Mouse (Mus musculus) liver, adult 2 months (tissue): Measurements from ENCODE around the gene Psg16. TPM values are rescaled to one million over a fixed set of nuclear protein-coding genes. Genes with fewer than 3 reads are reported as not detected.

Experiments used
- DNase-seq: peaks from one replicate; pipeline ENCODE4 v3.0.0-alpha.2; 2011; ENCODE audit warnings: low read depth, low spot score; ENCODE audit errors: extremely low read depth
- H3K27ac ChIP-seq: fragments of 200-500 bp; replicated peaks from 2 replicates; pipeline ENCODE4 v1.5.1; 2012; ENCODE audit warnings: low read depth, mild to moderate bottlenecking, control low read depth, inconsistent platforms, low read length; ENCODE audit not compliant: insufficient read depth
- H3K27me3 ChIP-seq: fragments of 200-500 bp; 2 replicates; pipeline ENCODE4 v1.6.1; 2012; ENCODE audit warnings: mild to moderate bottlenecking, moderate library complexity, low read length, inconsistent platforms; ENCODE audit not compliant: control insufficient read depth, insufficient read depth
- H3K36me3 ChIP-seq: fragments of 200-500 bp; 2 replicates; pipeline ENCODE4 v1.6.1; 2012; ENCODE audit warnings: low read length, inconsistent platforms; ENCODE audit not compliant: control insufficient read depth, insufficient read depth
- H3K4me1 ChIP-seq: fragments of 200-500 bp; 2 replicates; pipeline ENCODE4 v1.6.1; 2011; ENCODE audit warnings: low read length; ENCODE audit not compliant: control insufficient read depth, insufficient read depth
- H3K4me3 ChIP-seq: fragments of 200-500 bp; 2 replicates; pipeline ENCODE4 v1.5.1; 2011; ENCODE audit warnings: low read depth, mild to moderate bottlenecking, control low read depth, low read length, moderate library complexity; ENCODE audit not compliant: insufficient read depth
- H3K79me2 ChIP-seq: fragments of 200-500 bp; 2 replicates; pipeline ENCODE4 v1.6.1; 2012; ENCODE audit warnings: inconsistent platforms, mild to moderate bottlenecking, low read length, moderate library complexity; ENCODE audit not compliant: control insufficient read depth, insufficient read depth
- H3K9ac ChIP-seq: fragments of 200-500 bp; 2 replicates; pipeline ENCODE4 v1.6.1; 2012; ENCODE audit warnings: low read depth, mild to moderate bottlenecking, control low read depth, inconsistent platforms, low read length
- CTCF ChIP-seq: fragments of 200-500 bp; IDR thresholded peaks from 2 replicates; pipeline ENCODE4 v1.5.1; 2011; ENCODE audit warnings: low read depth, low read length, control low read depth
- POLR2A ChIP-seq: fragments of 200-500 bp; IDR thresholded peaks from 2 replicates; pipeline ENCODE4 v1.6.1; 2011; ENCODE audit warnings: low read length, control low read depth; ENCODE audit not compliant: insufficient read depth; ENCODE audit errors: extremely low read depth
- WGBS: fragments of 180-500 bp; shearing (Covaris S2); methylation state at CpG from one replicate; pipeline ENCODE4 v1.1.7; 2018; 5-methylcytosine and 5-hydroxymethylcytosine counted together
- polyA plus RNA-seq: library from polyadenylated mRNA; depleted of rRNA; stranded (reverse); fragments of >200 nt; gene quantifications from 2 replicates; pipeline ENCODE4 v1.2.3, GENCODE M21; 2012
- total RNA-seq: library from RNA; depleted of rRNA; stranded (reverse); fragments of >200 nt; gene quantifications from 2 replicates; pipeline ENCODE4 v1.2.3, GENCODE M21; 2014

Psg16 gene
- total and polyA plus RNA-seq, 2 experiments, result not detected

DNA sequence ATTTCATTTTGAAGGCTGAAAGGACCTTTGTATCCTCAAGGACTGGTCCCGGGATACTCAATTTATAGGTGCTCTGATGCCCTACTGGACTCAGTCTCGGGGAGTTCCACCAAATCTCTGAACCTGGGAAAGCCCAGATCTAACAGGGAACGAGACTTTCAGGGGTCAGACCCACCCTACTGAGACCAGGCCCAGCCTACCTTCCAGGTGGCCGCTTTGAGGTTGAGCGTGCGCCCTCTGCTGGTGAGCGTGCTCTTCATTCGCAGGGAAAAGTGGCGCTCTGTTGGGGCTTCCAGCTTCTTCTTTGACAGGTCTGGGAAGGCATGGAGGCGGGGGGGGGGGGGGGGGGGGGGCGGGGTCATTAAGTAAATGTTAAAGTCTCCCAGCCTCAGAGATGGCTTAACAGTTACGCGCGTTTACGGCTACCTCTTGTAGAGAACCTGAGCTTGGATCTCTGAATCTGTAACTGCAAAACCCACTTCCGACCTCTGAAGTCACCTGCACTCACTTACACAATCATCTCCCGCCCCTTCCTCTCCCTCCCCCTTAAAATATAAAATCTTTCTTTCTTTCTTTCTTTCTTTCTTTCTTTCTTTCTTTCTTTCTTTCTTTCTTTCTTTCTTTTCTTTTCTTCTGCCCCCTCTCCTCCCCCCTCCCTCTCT, 22.8 kb upstream of the Psg16 start:
- 16% methylated on average over 15 of the region's 17 CpGs for WGBS
- no peak overlapping the region for H3K4me3 ChIP-seq
- 0 out of 2 replicates have a peak, but pooled peaks cover 3% of the 10 kb centered on the region for H3K27me3 ChIP-seq
- no peak overlapping the region for H3K9ac ChIP-seq
- H3K36me3 ChIP-seq, result no peaks in the 10 kb centered on the region
- peak; percentile 46 for DNase-seq
- no peaks in the 10 kb centered on the region for H3K4me1 ChIP-seq
- no peak overlapping the region for H3K27ac ChIP-seq
- TF ChIP-seq POLR2A (no peak), CTCF (peak; percentile 94)
- no peaks in the 10 kb centered on the region for H3K79me2 ChIP-seq

DNA sequence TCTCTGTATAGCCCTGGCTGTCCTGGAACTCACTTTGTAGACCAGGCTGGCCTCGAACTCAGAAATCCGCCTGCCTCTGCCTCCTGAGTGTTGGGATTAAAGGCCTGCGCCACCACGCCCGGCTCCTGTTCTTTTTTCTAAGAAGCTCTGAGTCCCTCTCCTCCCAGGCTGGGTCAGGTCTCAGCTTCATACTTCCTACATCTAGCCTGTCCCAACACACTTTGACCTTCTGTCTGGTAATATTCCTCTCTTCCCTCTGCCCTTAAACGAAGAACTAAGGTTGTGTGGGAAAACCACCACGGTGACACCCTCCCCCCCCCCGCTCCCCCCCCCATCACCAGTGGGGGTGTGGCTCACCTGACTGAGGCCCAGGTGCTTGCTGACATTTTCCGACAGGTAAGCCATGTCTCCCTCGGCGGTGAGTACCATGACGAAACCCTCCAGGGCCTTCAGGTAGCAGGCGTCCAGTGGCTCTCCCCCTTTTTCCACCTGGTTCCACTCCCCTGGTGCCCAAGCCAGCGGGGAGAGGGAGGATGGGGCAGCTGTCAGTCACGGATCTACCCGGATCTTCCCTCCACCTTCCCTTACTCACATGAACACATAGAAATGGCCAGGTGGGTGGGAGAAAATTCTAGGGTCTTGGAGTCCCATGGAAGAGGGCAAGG, 19.4 kb upstream of the Psg16 start:
- Histone ChIP-seq H3K27ac (no peak overlapping the region), H3K4me3 (no peak overlapping the region), H3K79me2 (no peaks in the 10 kb centered on the region), H3K27me3 (0 out of 2 replicates have a peak, but pooled peaks cover 5% of the 10 kb centered on the region), H3K9ac (no peak overlapping the region), H3K36me3 (no peaks in the 10 kb centered on the region), H3K4me1 (0 out of 2 replicates have a peak, but pooled peaks cover 2% of the 10 kb centered on the region)
- DNase-seq, result no peak
- no peak for TF ChIP-seq CTCF
- TF ChIP-seq POLR2A, result no peak
- WGBS, result 95% methylated on average over 16 of the region's 16 CpGs

DNA sequence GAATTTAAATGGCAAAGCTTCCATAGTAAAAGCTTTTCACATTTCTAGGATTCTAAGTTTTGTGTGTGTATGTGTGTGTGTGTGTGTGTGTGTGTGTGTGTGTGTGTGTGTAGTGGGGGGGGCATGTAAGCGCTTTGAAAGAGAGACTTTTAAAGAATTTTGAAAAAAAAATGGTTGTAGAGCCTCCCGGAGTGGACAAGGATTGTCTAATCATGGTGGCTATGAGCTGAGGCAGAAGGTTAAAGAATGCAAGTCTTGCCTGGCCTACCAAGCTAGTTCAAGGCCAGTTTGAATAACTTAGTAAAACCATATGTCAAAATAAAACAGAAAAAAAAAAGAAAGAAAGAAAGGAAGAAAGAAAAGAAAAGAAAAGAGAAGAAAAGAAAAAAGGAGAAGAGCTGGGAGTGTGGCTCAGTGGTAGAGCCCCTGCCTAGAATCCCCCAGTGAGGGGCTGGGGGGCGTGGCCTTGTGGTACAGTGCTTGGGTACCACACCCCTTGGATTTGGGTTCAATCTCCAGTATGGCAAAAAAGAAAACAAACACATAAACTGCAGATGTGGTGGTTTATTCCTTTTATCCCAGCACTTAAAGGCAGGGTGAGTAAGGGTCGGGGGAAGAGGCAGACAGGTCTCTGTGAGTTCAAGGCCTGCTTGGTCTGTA, 18.4 kb upstream of the Psg16 start:
- no peak overlapping the region for H3K4me3 ChIP-seq
- no peak overlapping the region for H3K9ac ChIP-seq
- no peak overlapping the region for H3K27ac ChIP-seq
- H3K4me1 ChIP-seq, result peaks cover 5% of the 10 kb centered on the region; the same call in 1 of the 2 replicates
- no peaks in the 10 kb centered on the region for H3K79me2 ChIP-seq
- no peak for DNase-seq
- TF ChIP-seq CTCF, result no peak
- no peak for TF ChIP-seq POLR2A
- 96% methylated on average over 4 of the region's 4 CpGs for WGBS
- 0 out of 2 replicates have a peak, but pooled peaks cover 5% of the 10 kb centered on the region for H3K27me3 ChIP-seq
- no peaks in the 10 kb centered on the region for H3K36me3 ChIP-seq

DNA sequence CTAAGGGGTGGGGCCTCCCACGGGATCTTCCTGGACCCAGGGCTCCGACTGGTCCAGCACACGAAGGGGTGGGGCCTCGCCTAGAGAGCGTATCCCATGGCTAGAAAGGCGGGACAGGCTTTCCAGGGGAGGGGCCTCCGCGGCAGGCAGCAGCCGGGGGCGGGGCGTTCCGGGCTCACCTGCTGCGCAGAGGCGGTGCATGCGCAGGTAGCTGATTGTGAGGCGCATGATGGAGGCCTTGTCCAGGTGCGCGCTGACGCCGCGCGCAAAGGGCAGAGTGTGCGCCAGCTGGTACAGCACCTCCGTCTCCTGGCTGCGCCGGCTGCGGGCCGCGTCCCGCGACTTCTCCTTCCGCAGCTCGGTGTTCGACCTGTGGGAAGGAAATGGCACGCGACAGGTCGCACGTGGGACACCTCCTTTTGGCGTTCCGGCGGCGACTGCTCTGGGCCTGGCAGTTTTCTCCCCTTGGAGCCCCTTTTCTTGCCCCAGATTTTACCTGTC, 17.7 kb upstream of the Psg16 start:
- WGBS, result 4% methylated on average over 42 of the region's 42 CpGs
- no peak for TF ChIP-seq POLR2A
- TF ChIP-seq CTCF, result no peak
- Histone ChIP-seq H3K36me3 (no peaks in the 10 kb centered on the region), H3K9ac (peak overlapping the region; percentile 46), H3K4me1 (peaks cover 5% of the 10 kb centered on the region; the same call in 1 of the 2 replicates), H3K27ac (peak overlapping the region; percentile 26; the same call in 1 of the 2 replicates), H3K27me3 (0 out of 2 replicates have a peak, but pooled peaks cover 5% of the 10 kb centered on the region), H3K4me3 (peak overlapping the region; percentile 64), H3K79me2 (no peaks in the 10 kb centered on the region)
- DNase-seq, result peak; percentile 37

DNA sequence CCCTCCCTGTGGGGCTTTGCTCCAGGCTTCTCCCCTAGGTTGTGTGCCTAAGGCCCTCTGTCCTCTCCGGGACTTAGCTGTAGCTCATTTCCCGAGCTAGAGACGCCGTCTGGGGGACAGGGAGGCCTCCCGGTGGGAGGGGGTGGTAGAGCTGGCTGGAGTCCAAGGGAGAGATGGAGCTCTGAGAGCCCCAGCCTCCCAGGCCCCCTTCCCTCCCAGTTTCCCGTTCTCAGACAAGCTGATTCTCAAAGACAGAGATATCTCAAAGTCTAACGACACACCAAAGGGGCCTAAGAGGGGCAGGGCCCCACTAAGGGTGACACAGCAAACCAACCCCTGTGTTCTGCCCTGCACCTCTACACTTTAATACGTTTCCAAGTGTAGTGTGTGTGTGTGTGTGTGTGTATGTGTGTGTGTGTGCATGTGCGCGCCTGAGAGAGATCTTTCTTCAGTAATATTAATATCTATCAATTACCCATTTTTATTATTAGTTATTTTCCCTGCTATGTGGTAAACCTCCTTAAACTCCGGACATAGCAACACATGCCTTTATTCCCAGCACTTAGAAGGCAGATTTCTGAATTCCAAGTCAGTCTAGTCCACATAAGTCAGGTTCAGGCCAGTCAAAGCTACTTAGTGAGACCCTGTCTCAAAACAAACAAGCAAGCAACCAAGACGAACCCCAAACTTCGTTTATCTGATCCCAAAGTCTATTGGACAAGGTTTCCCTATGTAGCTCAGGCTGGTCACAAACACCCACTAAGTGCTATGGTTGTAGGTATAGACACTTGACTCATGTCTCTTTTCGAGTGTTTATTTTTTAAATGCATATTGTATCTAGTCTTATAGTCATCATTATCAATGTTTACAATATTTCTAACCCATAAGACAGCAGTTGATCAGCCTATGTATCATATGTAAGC, 17.0 kb upstream of the Psg16 start:
- WGBS, result 47% methylated on average over 14 of the region's 14 CpGs
- DNase-seq, result no peak
- H3K27me3 ChIP-seq, result 0 out of 2 replicates have a peak, but pooled peaks cover 5% of the 10 kb centered on the region
- peaks cover 5% of the 10 kb centered on the region; the same call in 1 of the 2 replicates for H3K4me1 ChIP-seq
- no peak for TF ChIP-seq CTCF
- TF ChIP-seq POLR2A, result no peak
- H3K36me3 ChIP-seq, result no peaks in the 10 kb centered on the region
- no peaks in the 10 kb centered on the region for H3K79me2 ChIP-seq
- H3K9ac ChIP-seq, result peak overlapping the region; percentile 46
- H3K4me3 ChIP-seq, result no peak overlapping the region
- peak overlapping the region; percentile 26; the same call in 1 of the 2 replicates for H3K27ac ChIP-seq
